Mouse (Mus musculus): ENCODE data around the gene Syncrip. TPM values are rescaled to one million over a fixed set of nuclear protein-coding genes. Genes with fewer than 3 reads are reported as not detected.

Syncrip gene
- polyA plus RNA-seq, 1 experiment from 2014 or later, result 73.8 TPM

DNA sequence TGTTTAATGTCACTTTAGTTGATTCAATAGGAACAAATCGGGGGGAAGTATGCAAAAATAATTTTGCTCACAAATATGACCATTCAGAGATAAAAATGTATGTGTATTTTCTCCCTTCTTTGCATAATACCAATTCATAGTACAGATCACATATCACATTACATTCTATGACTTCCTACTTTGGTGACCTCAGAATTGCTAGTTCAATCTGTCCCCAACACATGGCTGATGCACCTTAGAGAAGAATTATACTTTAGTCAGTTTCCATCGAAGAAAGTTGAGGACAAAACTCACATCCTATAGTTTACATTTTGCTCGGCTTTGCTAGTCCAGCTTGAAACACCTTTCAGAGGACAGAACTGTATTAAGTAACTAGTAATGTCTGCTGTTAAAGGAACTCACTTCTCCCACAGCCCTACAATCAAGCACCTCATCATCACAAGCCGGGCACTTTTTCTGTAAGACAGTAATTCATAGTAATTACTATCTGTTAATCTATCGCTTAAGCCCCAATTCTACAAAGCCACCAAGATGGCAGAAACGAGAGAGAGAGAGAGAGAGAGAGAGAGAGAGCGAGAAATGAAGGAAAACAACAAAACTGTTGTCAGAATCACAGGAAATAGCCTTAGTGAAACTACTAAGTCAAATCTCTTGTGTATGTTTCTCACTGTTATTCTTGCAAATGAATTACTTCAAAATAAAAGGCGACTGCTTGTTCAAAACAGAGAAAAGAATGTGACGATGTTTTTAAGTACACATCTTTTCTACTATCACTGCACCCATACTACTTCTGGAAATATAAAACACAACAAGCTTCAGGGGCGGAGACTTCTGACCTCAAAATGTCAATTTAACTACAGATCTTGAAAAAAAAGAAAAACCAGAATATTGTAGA is 44.8 kb downstream of the Syncrip start:
- 39% methylated on average over 10 of the region's 10 CpGs for WGBS
- no peaks in the 10 kb centered on the region for H3K4me1 ChIP-seq (replicated peaks; ENCODE audit: insufficient read depth, low read length)
- peak overlapping the region; percentile 60 for H3K9ac ChIP-seq (ENCODE audit: low read depth, low read length)
- H3K4me3 ChIP-seq (replicated peaks; ENCODE audit: low read depth, low read length), result peak overlapping the region; percentile 63
- ATAC-seq (replicated peaks; ENCODE audit: low FRiP score, low read depth) (no peak), DNase-seq (ENCODE audit: low spot score) (peak; percentile 27)
- H3K36me3 ChIP-seq (ENCODE audit: insufficient read depth, low read length), result no peaks in the 10 kb centered on the region
- no peaks in the 10 kb centered on the region for H3K27me3 ChIP-seq (ENCODE audit: insufficient read depth, low read length)
- H3K4me2 ChIP-seq (ENCODE audit: low read length), result peak overlapping the region; percentile 69
- no peak for TF ChIP-seq CTCF (IDR thresholded peaks at IDR 0.05; ENCODE audit: low read depth)
- peak overlapping the region; percentile 90; the same call in 1 of the 2 replicates for H3K27ac ChIP-seq
- no peaks in the 10 kb centered on the region for H3K9me3 ChIP-seq (replicated peaks; ENCODE audit: low read length)

DNA sequence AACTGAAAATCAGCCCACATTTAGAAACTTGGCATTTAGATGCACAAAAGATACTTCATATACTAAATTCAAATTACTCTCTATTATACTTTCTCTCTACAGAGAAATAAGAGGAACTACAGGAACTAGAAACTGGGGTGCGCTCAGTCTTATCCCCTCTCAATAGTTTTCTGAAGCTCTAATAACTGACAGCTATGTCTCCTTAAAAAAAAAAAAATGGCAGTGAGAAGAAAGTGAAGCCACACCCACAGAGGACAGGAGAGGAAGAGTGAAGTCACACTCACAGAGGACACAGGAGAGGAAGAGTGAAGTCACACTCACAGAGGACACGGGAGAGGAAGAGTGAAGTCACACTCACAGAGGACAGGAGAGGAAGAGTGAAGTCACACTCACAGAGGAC is 58.0 kb downstream of the Syncrip start:
- no peak for DNase-seq (ENCODE audit: low spot score)
- Histone ChIP-seq H3K4me2 (ENCODE audit: low read length) (no peak overlapping the region), H3K4me3 (replicated peaks; ENCODE audit: low read depth, low read length) (no peak overlapping the region), H3K27me3 (ENCODE audit: insufficient read depth, low read length) (no peaks in the 10 kb centered on the region), H3K9me3 (replicated peaks; ENCODE audit: low read length) (no peaks in the 10 kb centered on the region), H3K36me3 (ENCODE audit: insufficient read depth, low read length) (0 out of 2 replicates have a peak, but pooled peaks cover 10% of the 10 kb centered on the region), H3K4me1 (replicated peaks; ENCODE audit: insufficient read depth, low read length) (no peaks in the 10 kb centered on the region), H3K27ac (no peak overlapping the region), H3K9ac (ENCODE audit: low read depth, low read length) (no peak overlapping the region)
- no peak for ATAC-seq (replicated peaks; ENCODE audit: low FRiP score, low read depth)
- WGBS, result 84% methylated on average over 2 of the region's 2 CpGs
- TF ChIP-seq CTCF (IDR thresholded peaks at IDR 0.05; ENCODE audit: low read depth), result no peak

DNA sequence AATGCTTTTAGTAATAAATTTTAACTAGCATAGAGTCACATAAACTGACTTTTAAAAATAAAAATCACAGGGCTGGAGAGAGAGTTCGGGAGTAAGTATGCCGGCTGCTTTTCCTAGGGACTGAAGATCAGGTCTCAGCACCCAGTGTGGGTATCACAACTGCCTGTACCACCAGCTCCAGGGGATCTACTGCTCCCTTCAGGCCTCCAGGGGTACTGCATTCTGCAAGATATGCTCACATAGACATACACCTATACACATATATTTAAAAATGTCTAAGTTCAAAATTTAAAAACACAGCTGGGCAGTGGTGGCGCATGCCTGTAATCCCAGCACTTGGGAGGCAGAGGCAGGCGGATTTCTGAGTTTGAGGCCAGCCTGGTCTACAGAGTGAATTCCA is 59.9 kb downstream of the Syncrip start:
- H3K9ac ChIP-seq (ENCODE audit: low read depth, low read length), result no peak overlapping the region
- H3K27me3 ChIP-seq (ENCODE audit: insufficient read depth, low read length), result no peaks in the 10 kb centered on the region
- no peak overlapping the region for H3K4me2 ChIP-seq (ENCODE audit: low read length)
- H3K4me1 ChIP-seq (replicated peaks; ENCODE audit: insufficient read depth, low read length), result no peaks in the 10 kb centered on the region
- H3K9me3 ChIP-seq (replicated peaks; ENCODE audit: low read length), result no peaks in the 10 kb centered on the region
- H3K4me3 ChIP-seq (replicated peaks; ENCODE audit: low read depth, low read length), result no peak overlapping the region
- TF ChIP-seq CTCF (IDR thresholded peaks at IDR 0.05; ENCODE audit: low read depth), result peak; percentile 2; the same call in 1 of the 2 replicates
- WGBS, result 93% methylated on average over 4 of the region's 4 CpGs
- H3K27ac ChIP-seq, result no peak overlapping the region
- ATAC-seq (replicated peaks; ENCODE audit: low FRiP score, low read depth) (no peak), DNase-seq (ENCODE audit: low spot score) (no peak)
- 0 out of 2 replicates have a peak, but pooled peaks cover 9% of the 10 kb centered on the region for H3K36me3 ChIP-seq (ENCODE audit: insufficient read depth, low read length)

DNA sequence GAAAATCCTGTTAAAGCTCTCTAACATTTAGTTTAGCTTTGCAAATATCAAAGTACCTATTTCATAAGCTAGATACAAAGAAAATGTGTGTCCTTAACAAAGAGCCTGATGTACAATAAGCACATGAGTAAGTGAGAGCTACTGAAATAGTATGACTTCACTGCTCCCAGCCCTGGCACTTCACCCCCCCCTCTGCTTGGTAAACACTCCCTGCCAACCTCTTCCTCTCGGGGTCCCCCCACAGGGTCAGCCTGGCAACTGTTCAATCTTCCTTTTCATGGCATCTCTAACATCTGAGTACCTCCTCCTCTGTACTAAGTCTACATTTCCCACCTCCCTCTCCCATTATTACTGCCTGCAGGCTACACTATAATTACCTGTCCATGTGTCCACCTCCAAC is 65.6 kb downstream of the Syncrip start:
- no peaks in the 10 kb centered on the region for H3K27me3 ChIP-seq (ENCODE audit: insufficient read depth, low read length)
- no peak overlapping the region for H3K4me2 ChIP-seq (ENCODE audit: low read length)
- H3K4me3 ChIP-seq (replicated peaks; ENCODE audit: low read depth, low read length), result no peak overlapping the region
- TF ChIP-seq CTCF (IDR thresholded peaks at IDR 0.05; ENCODE audit: low read depth), result no peak
- no peak overlapping the region for H3K9ac ChIP-seq (ENCODE audit: low read depth, low read length)
- H3K4me1 ChIP-seq (replicated peaks; ENCODE audit: insufficient read depth, low read length), result no peaks in the 10 kb centered on the region
- H3K27ac ChIP-seq, result no peak overlapping the region
- 61% methylated on average over 1 of the region's 1 CpGs for WGBS
- H3K36me3 ChIP-seq (ENCODE audit: insufficient read depth, low read length), result 0 out of 2 replicates have a peak, but pooled peaks cover 12% of the 10 kb centered on the region
- DNase-seq (ENCODE audit: low spot score) (no peak), ATAC-seq (replicated peaks; ENCODE audit: low FRiP score, low read depth) (no peak)
- H3K9me3 ChIP-seq (replicated peaks; ENCODE audit: low read length), result no peaks in the 10 kb centered on the region

DNA sequence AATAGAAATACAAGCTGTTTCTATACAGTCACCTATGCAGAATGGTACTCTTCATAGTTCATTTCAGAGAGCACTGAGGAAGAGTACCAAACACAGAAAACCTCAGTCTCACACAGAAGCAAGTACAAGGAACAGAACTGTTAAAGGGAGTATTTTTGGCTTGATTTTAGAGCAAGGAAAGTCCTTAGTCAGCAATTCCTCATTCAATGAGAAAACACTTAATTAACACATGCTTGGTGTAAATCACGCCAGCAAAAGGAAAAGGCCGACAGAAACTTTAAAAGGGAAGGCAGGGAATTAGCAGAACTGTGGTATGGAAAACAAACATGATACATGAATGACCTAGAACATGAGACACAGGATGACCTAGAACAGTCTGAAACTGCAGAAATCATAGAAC is 72.4 kb downstream of the Syncrip start:
- 79% methylated on average over 2 of the region's 2 CpGs for WGBS

DNA sequence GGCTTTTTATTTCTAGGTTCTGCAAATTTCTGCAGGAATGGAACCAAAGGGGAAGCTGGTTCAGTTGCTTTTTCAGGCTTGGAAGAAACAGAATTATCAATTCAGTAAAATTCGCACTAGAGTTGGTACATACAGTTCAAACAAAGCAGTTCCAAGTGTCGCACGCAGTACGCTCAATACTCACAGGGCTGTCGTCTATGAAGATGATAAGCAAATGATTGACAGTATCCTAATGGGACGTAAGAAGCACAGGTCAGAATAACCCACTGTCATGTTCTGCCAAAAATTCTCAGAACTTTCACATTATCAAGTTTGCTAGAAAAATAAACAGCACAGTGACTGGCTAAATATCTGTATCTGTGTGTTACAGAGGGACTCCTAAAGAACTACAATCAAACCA is 77.9 kb downstream of the Syncrip start:
- H3K27ac ChIP-seq, result no peak overlapping the region
- DNase-seq (ENCODE audit: low spot score) (no peak), ATAC-seq (replicated peaks; ENCODE audit: low FRiP score, low read depth) (no peak)
- no peak overlapping the region for H3K4me3 ChIP-seq (replicated peaks; ENCODE audit: low read depth, low read length)
- H3K4me1 ChIP-seq (replicated peaks; ENCODE audit: insufficient read depth, low read length), result no peaks in the 10 kb centered on the region
- H3K9ac ChIP-seq (ENCODE audit: low read depth, low read length), result no peak overlapping the region
- no peaks in the 10 kb centered on the region for H3K9me3 ChIP-seq (replicated peaks; ENCODE audit: low read length)
- H3K4me2 ChIP-seq (ENCODE audit: low read length), result no peak overlapping the region
- no peak for TF ChIP-seq CTCF (IDR thresholded peaks at IDR 0.05; ENCODE audit: low read depth)
- peaks cover 12% of the 10 kb centered on the region; the same call in 1 of the 2 replicates for H3K36me3 ChIP-seq (ENCODE audit: insufficient read depth, low read length)
- H3K27me3 ChIP-seq (ENCODE audit: insufficient read depth, low read length), result no peaks in the 10 kb centered on the region
- 91% methylated on average over 6 of the region's 6 CpGs for WGBS

More for the DNA sequence above, 72.4 kb downstream of the Syncrip start:
- Histone ChIP-seq H3K4me2 (ENCODE audit: low read length) (no peak overlapping the region), H3K4me3 (replicated peaks; ENCODE audit: low read depth, low read length) (no peak overlapping the region), H3K27me3 (ENCODE audit: insufficient read depth, low read length) (no peaks in the 10 kb centered on the region), H3K36me3 (ENCODE audit: insufficient read depth, low read length) (0 out of 2 replicates have a peak, but pooled peaks cover 12% of the 10 kb centered on the region), H3K4me1 (replicated peaks; ENCODE audit: insufficient read depth, low read length) (no peaks in the 10 kb centered on the region), H3K9me3 (replicated peaks; ENCODE audit: low read length) (no peaks in the 10 kb centered on the region), H3K9ac (ENCODE audit: low read depth, low read length) (no peak overlapping the region), H3K27ac (no peak overlapping the region)
- no peak for TF ChIP-seq CTCF (IDR thresholded peaks at IDR 0.05; ENCODE audit: low read depth)
- ATAC-seq (replicated peaks; ENCODE audit: low FRiP score, low read depth) (no peak), DNase-seq (ENCODE audit: low spot score) (no peak)

All from kidney, postnatal 0 days (tissue).